Mouse (Mus musculus) kidney, embryonic 15.5 days (tissue): ENCODE measurements around the gene Sin3b. TPM values are rescaled to one million over a fixed set of nuclear protein-coding genes. Genes with fewer than 3 reads are reported as not detected.

ENCODE experiments used
- ATAC-seq: fragments of 200-750 bp; cut with Nextera tagmentation; replicated peaks from 2 replicates; pipeline ENCODE4 v1.8.0; 2017; ENCODE audit warnings: moderate TSS enrichment; ENCODE audit not compliant: low FRiP score
- H3K27ac ChIP-seq: fragments of 300-500 bp; sonication (generic); 2 replicates; pipeline ENCODE4 v1.5.1; 2015; ENCODE audit warnings: mild to moderate bottlenecking, inconsistent platforms
- H3K27me3 ChIP-seq: fragments of 300-500 bp; sonication (generic); 2 replicates; pipeline ENCODE4 v1.6.1; 2015; ENCODE audit warnings: inconsistent platforms
- H3K36me3 ChIP-seq: fragments of 300-500 bp; sonication (generic); 2 replicates; pipeline ENCODE4 v1.6.1; 2015; ENCODE audit warnings: inconsistent platforms
- H3K4me1 ChIP-seq: fragments of 300-500 bp; sonication (generic); 2 replicates; pipeline ENCODE4 v1.6.1; 2015; ENCODE audit warnings: inconsistent platforms
- H3K4me2 ChIP-seq: fragments of 300-500 bp; sonication (generic); 2 replicates; pipeline ENCODE4 v1.6.1; 2015; ENCODE audit warnings: moderate library complexity, mild to moderate bottlenecking, inconsistent platforms
- H3K4me3 ChIP-seq: fragments of 300-500 bp; sonication (generic); replicated peaks from 2 replicates; pipeline ENCODE4 v1.5.1; 2015; ENCODE audit warnings: mild to moderate bottlenecking, inconsistent platforms
- H3K9ac ChIP-seq: fragments of 300-500 bp; sonication (generic); 2 replicates; pipeline ENCODE4 v1.6.1; 2015; ENCODE audit warnings: mild to moderate bottlenecking, inconsistent platforms
- H3K9me3 ChIP-seq: fragments of 300-500 bp; sonication (generic); replicated peaks from 2 replicates; pipeline ENCODE4 v1.6.1; 2016; ENCODE audit warnings: inconsistent platforms
- WGBS: fragments of 180-500 bp; shearing (Covaris S2); methylation state at CpG from one replicate; pipeline ENCODE4 v1.1.7; 2015; ENCODE audit warnings: mixed read lengths; 5-methylcytosine and 5-hydroxymethylcytosine counted together
- polyA plus RNA-seq: library from polyadenylated mRNA; unstranded; fragments of >200 nt; fragmentation: Nextera tagmentation; extraction: Ambion mirVana; gene quantifications from 2 replicates; pipeline ENCODE4 v1.2.1, GENCODE M21; 2015

Gene Sin3b
- polyA plus RNA-seq, 1 experiment from 2014 or later, result 158 TPM

DNA sequence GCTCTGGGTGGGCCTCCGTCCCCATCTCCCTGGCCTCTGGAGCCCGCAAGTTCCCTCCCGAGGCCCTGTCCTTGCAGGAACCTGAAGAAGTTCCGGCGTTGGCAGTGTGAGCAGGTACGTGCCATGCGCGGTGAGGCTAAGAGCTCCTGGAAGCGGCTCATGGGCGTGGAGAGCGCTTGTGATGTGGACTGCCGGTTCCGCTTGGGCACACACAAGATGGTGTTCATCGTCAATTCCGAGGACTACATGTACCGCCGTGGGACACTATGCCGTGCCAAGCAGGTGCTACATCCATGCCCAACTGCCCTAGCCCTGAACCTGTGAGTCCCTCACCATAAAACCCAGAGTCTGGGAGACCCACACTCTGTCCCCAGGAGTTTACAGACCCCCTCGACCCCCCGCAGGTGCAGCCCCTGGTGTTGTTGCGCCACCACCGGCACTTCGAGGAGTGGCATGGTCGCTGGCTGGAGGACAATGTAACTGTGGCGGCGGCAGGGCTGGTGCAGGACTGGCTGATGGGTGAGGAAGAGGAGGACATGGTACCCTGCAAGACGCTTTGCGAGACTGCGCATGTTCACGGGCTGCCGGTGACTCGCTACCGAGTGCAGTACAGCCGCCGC is 33.8 kb downstream of the Sin3b start:
- H3K9ac ChIP-seq, result no peak overlapping the region
- no peak overlapping the region for H3K4me3 ChIP-seq
- H3K36me3 ChIP-seq, result peaks cover 70% of the 10 kb centered on the region
- H3K27me3 ChIP-seq, result no peaks in the 10 kb centered on the region
- H3K27ac ChIP-seq, result no peak overlapping the region
- no peaks in the 10 kb centered on the region for H3K4me1 ChIP-seq
- H3K9me3 ChIP-seq, result no peaks in the 10 kb centered on the region
- WGBS, result 94% methylated on average over 35 of the region's 35 CpGs
- H3K4me2 ChIP-seq, result no peak overlapping the region
- no peak for ATAC-seq

DNA sequence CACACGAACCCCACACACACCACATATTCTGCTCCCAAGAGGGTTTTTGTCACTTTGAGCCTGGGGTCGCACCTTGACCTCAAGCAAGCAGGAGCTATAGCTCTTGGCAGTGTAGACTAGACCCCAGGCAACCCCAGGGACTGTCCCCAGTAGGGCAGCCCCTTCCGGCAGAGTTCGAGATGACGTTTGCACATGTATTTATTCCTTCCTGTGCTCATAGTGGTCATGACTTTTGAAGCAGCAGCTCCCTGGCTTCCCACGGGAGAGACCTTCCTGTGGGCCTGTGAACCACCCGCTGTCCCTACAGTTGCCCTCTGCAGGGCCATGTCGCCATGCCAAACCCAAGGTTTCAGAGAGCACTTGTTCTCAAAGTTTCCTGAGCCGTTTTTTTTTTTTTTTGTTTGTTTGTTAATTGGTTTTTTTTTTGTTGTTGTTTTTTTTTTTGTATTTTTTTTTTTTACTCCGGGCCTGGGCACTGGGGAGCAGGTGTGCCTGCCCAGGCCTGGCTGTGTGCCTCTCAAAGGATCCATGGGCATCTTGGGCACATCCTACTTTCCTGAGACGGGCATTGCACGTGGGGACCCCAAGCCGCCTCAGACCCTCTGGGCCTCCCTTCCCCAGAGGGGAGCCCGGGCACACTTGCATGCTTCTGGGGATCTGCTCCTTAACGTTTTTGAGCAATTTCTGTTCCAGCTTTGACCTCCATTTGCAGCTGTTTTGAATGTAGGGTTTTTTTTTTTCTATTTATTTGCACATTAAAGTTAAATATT is 34.5 kb downstream of the Sin3b start:
- no peak overlapping the region for H3K4me3 ChIP-seq
- ATAC-seq, result no peak
- H3K36me3 ChIP-seq, result peaks cover 63% of the 10 kb centered on the region
- H3K4me1 ChIP-seq, result no peaks in the 10 kb centered on the region
- no peak overlapping the region for H3K4me2 ChIP-seq
- H3K27ac ChIP-seq, result no peak overlapping the region
- 87% methylated on average over 15 of the region's 15 CpGs for WGBS
- no peaks in the 10 kb centered on the region for H3K9me3 ChIP-seq
- H3K27me3 ChIP-seq, result no peaks in the 10 kb centered on the region
- H3K9ac ChIP-seq, result no peak overlapping the region

- Histone ChIP-seq H3K9ac (no peak overlapping the region), H3K4me2 (no peak overlapping the region), H3K36me3 (peaks cover 56% of the 10 kb centered on the region), H3K27ac (no peak overlapping the region), H3K9me3 (no peaks in the 10 kb centered on the region), H3K27me3 (no peaks in the 10 kb centered on the region), H3K4me3 (no peak overlapping the region), H3K4me1 (no peaks in the 10 kb centered on the region)
- no peak for ATAC-seq
These were observed 35.2 kb downstream of the Sin3b start for GRCm38 (mm10) chr8:72758310-72758709.

- ATAC-seq, result no peak
- H3K27me3 ChIP-seq, result no peaks in the 10 kb centered on the region
- H3K9me3 ChIP-seq, result no peaks in the 10 kb centered on the region
- WGBS, result 83% methylated on average over 3 of the region's 3 CpGs
- peaks cover 42% of the 10 kb centered on the region for H3K36me3 ChIP-seq
- H3K9ac ChIP-seq, result no peak overlapping the region
- H3K4me3 ChIP-seq, result no peak overlapping the region
- H3K4me1 ChIP-seq, result no peaks in the 10 kb centered on the region
- H3K4me2 ChIP-seq, result no peak overlapping the region
- no peak overlapping the region for H3K27ac ChIP-seq
These were observed 37.1 kb downstream of the Sin3b start for GRCm38 (mm10) chr8:72760216-72760615.

DNA sequence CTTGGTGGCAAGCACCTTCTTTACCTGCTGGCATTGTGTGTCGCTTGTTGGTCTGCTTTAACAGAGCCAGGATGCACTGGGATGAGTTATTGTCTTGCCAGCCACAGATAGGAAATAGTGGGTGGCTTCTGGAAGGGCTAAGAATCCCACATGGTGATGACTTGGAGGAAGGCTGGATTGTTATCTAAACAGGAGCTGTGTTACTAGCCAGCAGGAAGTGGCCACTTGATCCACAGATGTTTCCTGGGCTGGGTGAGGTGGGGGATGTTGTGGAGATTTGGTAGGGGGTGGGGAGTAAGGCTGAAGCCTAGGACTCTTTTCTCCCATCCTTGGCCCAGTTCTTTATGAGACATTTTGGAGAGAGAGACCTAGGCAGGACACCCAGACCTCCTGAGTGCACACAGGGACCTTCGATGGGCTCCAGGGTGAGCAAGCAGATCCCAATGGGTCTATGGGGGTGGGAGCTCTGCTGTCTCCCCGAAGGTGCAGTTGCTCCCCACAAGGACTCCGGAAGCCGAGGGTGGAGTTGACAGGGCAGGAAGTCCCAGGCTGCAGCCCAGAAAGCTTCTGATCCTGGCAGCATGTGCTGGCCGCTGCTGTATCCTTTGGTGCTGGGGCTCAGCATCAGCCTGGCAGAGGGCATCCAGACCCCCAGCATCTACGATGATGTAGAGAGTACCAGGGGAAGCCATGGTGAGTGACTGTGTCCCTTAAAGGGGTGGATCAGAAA is 38.4 kb downstream of the Sin3b start, which contains the start of gene F2rl3:
Gene F2rl3, plus strand, starts transcription at position 559 of the 730 bp plus-strand sequence.
- no peak for ATAC-seq
- no peaks in the 10 kb centered on the region for H3K27me3 ChIP-seq
- no peaks in the 10 kb centered on the region for H3K9me3 ChIP-seq
- H3K27ac ChIP-seq, result peak within 1 kb of the TSS; percentile 54; the same call in 1 of the 2 replicates
- H3K4me2 ChIP-seq, result peak within 1 kb of the TSS; percentile 28; the same call in 1 of the 2 replicates
- 64% methylated on average over 7 of the region's 7 CpGs for WGBS
- H3K9ac ChIP-seq, result no peak within 1 kb of the TSS
- no peaks in the 10 kb centered on the region for H3K4me1 ChIP-seq
- H3K36me3 ChIP-seq, result peaks cover 29% of the 10 kb centered on the region
- no peak within 1 kb of the TSS; the same call in 1 of the 2 replicates for H3K4me3 ChIP-seq

DNA sequence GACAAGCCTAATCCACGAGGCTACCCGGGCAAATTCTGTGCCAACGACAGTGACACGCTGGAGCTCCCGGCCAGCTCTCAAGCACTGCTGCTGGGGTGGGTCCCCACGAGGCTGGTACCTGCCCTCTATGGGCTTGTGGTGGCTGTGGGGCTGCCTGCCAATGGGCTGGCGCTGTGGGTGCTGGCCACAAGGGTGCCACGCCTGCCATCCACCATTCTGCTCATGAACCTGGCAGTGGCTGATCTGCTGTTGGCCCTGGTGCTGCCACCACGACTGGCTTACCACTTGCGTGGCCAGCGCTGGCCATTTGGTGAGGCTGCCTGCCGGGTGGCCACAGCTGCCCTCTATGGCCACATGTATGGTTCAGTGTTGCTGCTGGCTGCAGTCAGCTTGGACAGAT is 39.2 kb downstream of the Sin3b start:
- no peaks in the 10 kb centered on the region for H3K27me3 ChIP-seq
- no peak for ATAC-seq
- 0 out of 2 replicates have a peak overlapping the region, but pooled peaks have one; percentile 32 for H3K27ac ChIP-seq
- H3K4me1 ChIP-seq, result peaks cover 7% of the 10 kb centered on the region; the same call in 1 of the 2 replicates
- peak overlapping the region; percentile 28; the same call in 1 of the 2 replicates for H3K4me2 ChIP-seq
- no peak overlapping the region for H3K9ac ChIP-seq
- H3K4me3 ChIP-seq, result no peak overlapping the region; the same call in 1 of the 2 replicates
- H3K36me3 ChIP-seq, result peaks cover 21% of the 10 kb centered on the region
- WGBS, result 89% methylated on average over 12 of the region's 12 CpGs
- H3K9me3 ChIP-seq, result no peaks in the 10 kb centered on the region

- H3K4me3 ChIP-seq, result no peak overlapping the region
These were observed 42.6 kb downstream of the Sin3b start for GRCm38 (mm10) chr8:72765696-72766095.

GRCm38 (mm10) chr8:72766777-72767176 is 43.7 kb downstream of the Sin3b start:
- no peak for ATAC-seq
- H3K36me3 ChIP-seq, result no peaks in the 10 kb centered on the region
- peaks cover 7% of the 10 kb centered on the region; the same call in 1 of the 2 replicates for H3K4me1 ChIP-seq
- no peaks in the 10 kb centered on the region for H3K27me3 ChIP-seq
- no peak overlapping the region for H3K4me2 ChIP-seq
- H3K27ac ChIP-seq, result no peak overlapping the region
- WGBS, result 36% methylated on average over 7 of the region's 7 CpGs
- no peak overlapping the region for H3K9ac ChIP-seq
- H3K4me3 ChIP-seq, result no peak overlapping the region
- no peaks in the 10 kb centered on the region for H3K9me3 ChIP-seq

More at GRCm38 (mm10) chr8:72765696-72766095, 42.6 kb downstream of the Sin3b start:
- Histone ChIP-seq H3K9ac (no peak overlapping the region), H3K36me3 (no peaks in the 10 kb centered on the region), H3K27me3 (no peaks in the 10 kb centered on the region), H3K4me2 (no peak overlapping the region), H3K4me1 (peaks cover 7% of the 10 kb centered on the region; the same call in 1 of the 2 replicates), H3K9me3 (no peaks in the 10 kb centered on the region), H3K27ac (no peak overlapping the region)
- no peak; the same call in 1 of the 2 replicates for ATAC-seq
- WGBS, result 71% methylated on average over 4 of the region's 4 CpGs

DNA sequence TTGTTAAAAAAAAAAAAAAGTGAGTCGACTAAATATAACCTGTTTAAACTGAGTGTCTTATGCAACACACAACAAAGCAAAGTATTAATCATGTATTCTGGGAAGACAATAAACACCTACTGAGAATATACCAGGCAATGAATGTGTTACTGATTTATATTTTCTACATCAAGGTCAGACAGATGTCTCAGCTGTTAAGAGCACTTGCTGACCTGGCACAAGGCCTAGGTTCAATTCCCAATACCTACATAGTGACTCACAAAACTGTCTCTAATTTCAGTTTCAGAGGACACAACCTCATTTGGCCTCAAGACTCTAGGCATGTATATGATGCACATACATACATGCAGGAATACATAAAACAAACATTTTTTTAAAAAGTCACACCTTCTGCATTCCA is 54.7 kb downstream of the Sin3b start:
- H3K27ac ChIP-seq, result no peak overlapping the region
- no peaks in the 10 kb centered on the region for H3K36me3 ChIP-seq
- H3K4me1 ChIP-seq, result no peaks in the 10 kb centered on the region
- WGBS, result 100% methylated on average over 1 of the region's 1 CpGs
- no peaks in the 10 kb centered on the region for H3K9me3 ChIP-seq
- no peak overlapping the region for H3K9ac ChIP-seq
- H3K4me3 ChIP-seq, result no peak overlapping the region
- H3K4me2 ChIP-seq, result no peak overlapping the region
- H3K27me3 ChIP-seq, result no peaks in the 10 kb centered on the region
- ATAC-seq, result no peak

- H3K27ac ChIP-seq, result no peak overlapping the region
These were observed 57.6 kb downstream of the Sin3b start for GRCm38 (mm10) chr8:72780644-72781043.

GRCm38 (mm10) chr8:72801583-72801982 is 78.5 kb downstream of the Sin3b start:
- Histone ChIP-seq H3K4me2 (no peak overlapping the region), H3K9me3 (no peaks in the 10 kb centered on the region; the same call in 1 of the 2 replicates), H3K9ac (no peak overlapping the region), H3K27me3 (no peaks in the 10 kb centered on the region), H3K4me3 (no peak overlapping the region), H3K27ac (no peak overlapping the region), H3K4me1 (no peaks in the 10 kb centered on the region), H3K36me3 (no peaks in the 10 kb centered on the region)
- no peak for ATAC-seq
- 81% methylated on average over 2 of the region's 2 CpGs for WGBS

More at GRCm38 (mm10) chr8:72780644-72781043, 57.6 kb downstream of the Sin3b start:
- 90% methylated on average over 4 of the region's 4 CpGs for WGBS
- ATAC-seq, result no peak
- Histone ChIP-seq H3K4me2 (no peak overlapping the region), H3K4me3 (no peak overlapping the region), H3K36me3 (no peaks in the 10 kb centered on the region), H3K4me1 (no peaks in the 10 kb centered on the region), H3K9ac (no peak overlapping the region), H3K27me3 (no peaks in the 10 kb centered on the region), H3K9me3 (no peaks in the 10 kb centered on the region)
